Mouse (Mus musculus) liver, adult (tissue): ENCODE measurements around the gene Mthfsd.

Source experiments
- GATA4 ChIP-seq: IDR thresholded peaks from 2 replicates; pipeline ENCODE4 v1.6.1; 2014; ENCODE audit warnings: mild to moderate bottlenecking, low read length; ENCODE audit not compliant: insufficient replicate concordance

The Mthfsd gene

GRCm38 (mm10) chr8:121072406-121073130 lies 35.6 kb downstream of the Mthfsd start:
- no peak for TF ChIP-seq GATA4

GRCm38 (mm10) chr8:121071454-121071853 lies 36.7 kb downstream of the Mthfsd start:
- TF ChIP-seq GATA4: no peak

GRCm38 (mm10) chr8:121063649-121064048 lies 44.5 kb downstream of the Mthfsd start:
- TF ChIP-seq GATA4: no peak

- TF ChIP-seq GATA4: no peak
These were observed 45.7 kb downstream of the Mthfsd start for GRCm38 (mm10) chr8:121062521-121062920.

- TF ChIP-seq GATA4: no peak
These were observed 49.1 kb downstream of the Mthfsd start for GRCm38 (mm10) chr8:121059098-121059497.

- no peak for TF ChIP-seq GATA4
These were observed 50.1 kb downstream of the Mthfsd start for GRCm38 (mm10) chr8:121058081-121058480.

GRCm38 (mm10) chr8:121047441-121047840 lies 60.8 kb downstream of the Mthfsd start:
- no peak for TF ChIP-seq GATA4

- TF ChIP-seq GATA4: no peak
These were observed 64.3 kb downstream of the Mthfsd start for GRCm38 (mm10) chr8:121043719-121044440.
